Mouse (Mus musculus): Measurements from ENCODE around the gene Bgn.

DNA sequence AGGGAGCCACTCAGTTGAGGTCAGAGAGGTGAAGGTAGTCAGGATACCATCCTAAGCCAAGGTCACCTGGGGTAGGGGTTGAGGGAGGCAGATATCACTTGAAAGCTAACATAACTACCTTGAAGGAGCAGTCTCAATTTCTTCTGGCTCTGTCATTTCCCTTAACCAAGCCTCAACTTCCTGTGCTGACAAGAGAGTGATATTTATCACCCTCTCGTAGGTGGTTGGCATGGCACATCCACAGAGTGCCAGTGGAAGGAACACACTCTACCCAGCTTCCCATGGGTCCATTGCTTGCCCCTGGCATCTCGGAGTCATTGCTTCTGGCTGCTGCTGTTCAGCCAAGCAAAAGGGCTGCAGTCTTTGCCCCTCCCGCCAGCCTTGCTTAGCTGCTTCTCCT is 37.3 kb downstream of the Bgn start:
- TF ChIP-seq CTCF (IDR thresholded peaks at IDR 0.05; ENCODE audit: insufficient read depth, low read length): no peak
- no peak for TF ChIP-seq POLR2A (IDR thresholded peaks at IDR 0.05; ENCODE audit: borderline replicate concordance, extremely low read depth, low read depth, low read length)
